Mouse (Mus musculus) myocyte (in vitro differentiated cells): Measurements from ENCODE around the gene Ubqln1.

ENCODE experiments used
- CEBPB ChIP-seq: IDR thresholded peaks from 2 replicates; pipeline ENCODE4 v1.6.1; 2011; ENCODE audit warnings: mild to moderate bottlenecking, moderate library complexity; ENCODE audit not compliant: poor library complexity, insufficient read depth, severe bottlenecking
- E2F4 ChIP-seq: IDR thresholded peaks from one replicate; pipeline ENCODE4 v1.6.1; 2011; ENCODE audit warnings: mild to moderate bottlenecking, control low read depth, moderate library complexity; ENCODE audit not compliant: insufficient read depth
- MAX ChIP-seq: IDR thresholded peaks from one replicate; pipeline ENCODE4 v1.6.1; 2011; ENCODE audit warnings: low read depth, mild to moderate bottlenecking, control low read depth
- MYOD1 ChIP-seq, 3 experiments: IDR thresholded peaks; one replicate each; pipeline ENCODE4 v1.6.1; 2011; ENCODE audit warnings: control low read depth in 2 of 3, low read depth in 2 of 3, mild to moderate bottlenecking in 2 of 3, moderate library complexity in 1 of 3; ENCODE audit not compliant: insufficient read length in 2 of 3, control insufficient read depth in 1 of 3
- MYOG ChIP-seq, 3 experiments: IDR thresholded peaks; one replicate each; pipeline ENCODE4 v1.6.1; 2011; ENCODE audit warnings: control low read depth in 2 of 3, low read depth in 2 of 3, mild to moderate bottlenecking in 2 of 3; ENCODE audit not compliant: insufficient read length in 2 of 3, control insufficient read depth in 1 of 3, insufficient read depth in 1 of 3
- POLR2A ChIP-seq: IDR thresholded peaks from one replicate; pipeline ENCODE4 v1.6.1; 2011; ENCODE audit warnings: low read depth, mild to moderate bottlenecking, control low read depth, moderate library complexity; ENCODE audit not compliant: insufficient read length
- POLR2AphosphoS2 ChIP-seq: IDR thresholded peaks from one replicate; pipeline ENCODE4 v1.6.1; 2011; ENCODE audit warnings: low read depth, control low read depth; ENCODE audit not compliant: insufficient read length
- SRF ChIP-seq: IDR thresholded peaks from one replicate; pipeline ENCODE4 v1.6.1; 2011; ENCODE audit warnings: low read depth; ENCODE audit not compliant: control insufficient read depth, insufficient read length
- TCF12 ChIP-seq: IDR thresholded peaks from one replicate; pipeline ENCODE4 v1.6.1; 2011; ENCODE audit warnings: mild to moderate bottlenecking, control low read depth; ENCODE audit not compliant: poor library complexity, insufficient read depth, severe bottlenecking
- USF1 ChIP-seq: IDR thresholded peaks from one replicate; pipeline ENCODE4 v1.6.1; 2011; ENCODE audit warnings: low read depth, mild to moderate bottlenecking, control low read depth, moderate library complexity

DNA sequence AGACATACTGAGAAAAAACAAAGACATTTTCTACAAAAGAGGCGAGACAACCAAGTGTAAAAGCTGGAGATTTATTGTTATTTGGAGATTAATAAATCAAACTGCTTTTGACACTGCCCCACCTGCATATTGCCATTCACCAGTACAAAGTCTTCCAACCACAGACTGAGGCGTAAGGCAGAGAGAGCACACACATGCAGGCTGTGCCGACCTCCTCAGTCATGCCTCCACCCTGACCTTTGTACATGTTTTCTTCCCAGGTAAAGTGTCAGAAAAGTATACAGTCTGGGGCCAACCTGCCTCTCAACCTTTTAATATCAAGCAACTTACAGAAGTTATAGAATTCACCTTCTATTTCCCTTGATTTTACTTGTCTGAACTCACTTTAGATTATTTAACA, 39.3 kb downstream of the Ubqln1 start:
- TF ChIP-seq POLR2A, result no peak
- TF ChIP-seq CEBPB, result no peak
- no peak for TF ChIP-seq MAX
- TF ChIP-seq USF1, result no peak
- no peak for TF ChIP-seq MYOG (IDR thresholded peaks at IDR 0.05; ENCODE audit: control insufficient read depth in 1 of 3, insufficient read depth in 1 of 3, insufficient read length in 2 of 3, low read depth in 2 of 3)
- no peak for TF ChIP-seq MYOD1 (IDR thresholded peaks at IDR 0.05; ENCODE audit: control insufficient read depth in 1 of 3, insufficient read length in 2 of 3, low read depth in 2 of 3)
- TF ChIP-seq POLR2AphosphoS2, result no peak
- no peak for TF ChIP-seq E2F4
- TF ChIP-seq TCF12, result no peak
- no peak for TF ChIP-seq SRF
